Mouse (Mus musculus) A20 (cell line): ENCODE measurements around the gene Focad.
A peak's percentile ranks its signal among the peaks of the same experiment; 100 is the strongest.

ENCODE experiments used
- DNase-seq: peaks from one replicate; pipeline ENCODE4 v3.0.0-alpha.2; 2011; ENCODE audit warnings: low read depth, low spot score

Gene Focad

DNA sequence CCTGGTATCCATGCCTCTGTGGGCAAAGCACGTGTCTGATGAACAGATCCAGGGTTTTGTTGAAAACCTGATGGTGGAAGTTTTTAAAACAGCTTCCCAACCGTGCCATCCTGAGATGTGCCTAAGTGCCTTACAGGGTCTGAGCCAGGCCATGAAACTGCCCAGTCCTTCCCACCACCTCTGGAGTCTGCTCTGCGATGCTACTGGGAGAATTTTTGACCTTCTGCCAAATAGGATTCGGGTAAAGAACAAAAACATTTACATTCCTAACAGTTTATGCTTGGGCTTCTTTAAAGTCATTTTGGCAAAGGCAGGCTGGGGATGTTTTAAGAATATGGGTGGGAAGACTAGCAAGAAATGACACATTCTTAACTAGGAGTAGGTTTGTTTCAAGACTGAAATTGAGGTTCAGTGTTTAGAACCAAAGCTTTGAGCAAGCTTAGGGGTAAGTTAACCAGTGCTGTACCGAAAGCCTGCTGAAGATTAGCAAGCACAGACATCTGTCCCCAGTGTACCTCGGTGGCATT is 302.6 kb downstream of the Focad start:
- DNase-seq = no peak

GRCm38 (mm10) chr4:88400302-88400991 is 306.0 kb downstream of the Focad start:
- DNase-seq = no peak

DNA sequence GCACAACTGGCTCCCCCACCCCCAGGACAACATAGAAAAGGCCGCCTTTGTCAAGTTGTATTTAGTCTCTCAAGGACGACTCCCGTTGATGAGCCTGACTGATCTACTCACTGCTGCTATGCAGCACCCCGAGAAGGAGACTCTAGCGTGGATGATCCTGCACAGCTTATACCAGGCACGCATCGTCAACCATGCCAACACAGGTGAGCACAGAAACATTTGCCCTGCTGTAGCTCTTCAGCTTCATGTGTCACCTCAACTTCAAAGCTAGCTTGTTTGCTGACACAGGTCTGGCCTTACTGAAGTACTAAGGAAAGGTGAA is 306.5 kb downstream of the Focad start:
- no peak for DNase-seq

DNA sequence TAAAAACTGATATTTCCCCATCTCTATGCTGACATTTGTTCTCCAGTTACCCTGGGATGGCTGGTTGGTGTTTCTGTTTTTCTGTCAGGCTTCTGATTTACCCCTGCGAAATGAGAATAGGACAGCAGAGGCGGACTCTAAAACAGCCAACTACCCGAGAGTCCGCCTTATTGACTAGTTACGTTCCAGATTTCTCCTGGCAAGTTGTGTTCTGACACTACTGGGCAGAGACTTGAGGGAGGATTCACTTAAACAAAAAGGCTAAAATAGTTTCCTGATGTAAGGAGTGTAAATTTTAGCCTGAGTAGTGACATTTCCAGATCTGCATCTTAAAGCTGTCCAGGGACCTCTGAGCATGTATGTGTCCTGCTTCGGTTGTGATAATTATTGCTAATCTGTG is 308.5 kb downstream of the Focad start:
- no peak for DNase-seq

DNA sequence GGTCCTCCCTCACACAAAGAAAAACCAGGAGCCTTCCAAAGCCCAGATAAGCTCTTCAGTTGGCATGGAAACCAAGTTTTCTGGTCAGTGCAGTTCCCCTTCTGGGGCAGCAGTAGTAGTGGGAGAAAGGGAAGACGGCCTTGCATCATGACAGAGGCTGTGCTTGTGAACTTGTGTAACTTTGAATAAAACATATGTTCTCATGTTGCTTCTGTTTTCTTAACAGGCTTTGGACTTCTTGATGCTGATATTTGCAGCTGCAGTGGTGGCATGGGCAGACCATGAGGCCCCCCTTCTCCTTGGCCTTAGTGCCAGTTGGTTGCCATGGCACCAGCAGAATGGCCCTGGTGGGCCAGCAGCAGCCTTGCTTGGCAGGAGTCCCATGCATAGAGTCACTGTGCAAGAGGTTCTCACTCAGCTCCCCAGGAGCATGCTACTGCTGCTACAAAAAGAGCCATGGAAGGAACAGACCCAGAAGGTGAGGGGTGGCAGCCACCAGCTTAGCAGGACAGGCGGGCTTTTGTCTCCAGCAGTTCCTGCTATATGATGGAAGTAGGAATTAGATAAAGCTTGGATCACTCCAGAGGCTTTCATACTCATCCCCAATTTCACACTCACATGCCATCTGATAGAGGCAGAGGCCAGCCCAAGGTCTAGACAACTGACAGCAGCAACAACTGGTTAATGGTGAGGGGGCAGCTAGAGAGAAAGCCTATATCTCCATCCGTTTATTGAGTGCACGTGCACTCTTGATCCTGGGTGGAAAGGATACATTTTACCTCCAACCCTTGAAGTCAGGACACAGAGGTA is 312.7 kb downstream of the Focad start:
- DNase-seq = no peak

DNA sequence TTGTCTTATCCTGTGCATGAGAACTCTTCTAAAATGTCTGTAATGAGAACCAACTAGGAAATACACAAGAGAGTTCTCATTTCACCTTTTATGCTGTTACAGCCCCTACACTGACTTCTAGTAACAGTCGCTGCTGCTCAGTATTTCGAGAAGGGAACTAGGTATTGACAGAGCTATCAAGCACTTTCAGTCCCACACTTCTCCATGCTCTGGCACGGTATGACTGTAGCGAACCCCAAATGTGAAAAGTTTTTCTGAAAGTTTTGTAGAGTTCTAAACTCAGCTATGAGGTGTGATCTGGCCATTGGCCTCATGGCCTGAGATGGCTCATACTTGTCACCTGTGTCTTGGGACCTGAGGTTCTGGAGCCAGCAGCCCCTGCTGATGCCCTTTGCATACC is 314.9 kb downstream of the Focad start:
- peak; percentile 43 for DNase-seq

DNA sequence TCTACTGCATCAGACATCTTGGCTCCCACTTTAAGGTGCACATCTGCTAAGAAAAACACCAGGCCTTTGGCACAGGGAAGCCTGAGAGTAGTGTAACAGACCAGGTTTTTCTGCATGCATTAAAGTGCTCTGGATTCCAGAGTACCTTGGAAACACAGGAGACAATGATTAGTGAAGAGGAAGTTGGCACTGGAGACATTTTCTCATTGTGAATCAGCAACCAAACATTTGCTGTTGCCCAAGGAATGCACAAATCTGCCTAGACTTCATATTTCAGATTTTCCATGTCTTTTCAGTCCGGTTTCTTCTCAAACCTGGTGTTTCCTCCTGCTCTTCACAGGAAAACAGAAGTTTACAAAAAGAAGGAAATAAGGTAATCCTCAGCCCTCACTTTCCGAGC is 317.9 kb downstream of the Focad start:
- no peak for DNase-seq

DNA sequence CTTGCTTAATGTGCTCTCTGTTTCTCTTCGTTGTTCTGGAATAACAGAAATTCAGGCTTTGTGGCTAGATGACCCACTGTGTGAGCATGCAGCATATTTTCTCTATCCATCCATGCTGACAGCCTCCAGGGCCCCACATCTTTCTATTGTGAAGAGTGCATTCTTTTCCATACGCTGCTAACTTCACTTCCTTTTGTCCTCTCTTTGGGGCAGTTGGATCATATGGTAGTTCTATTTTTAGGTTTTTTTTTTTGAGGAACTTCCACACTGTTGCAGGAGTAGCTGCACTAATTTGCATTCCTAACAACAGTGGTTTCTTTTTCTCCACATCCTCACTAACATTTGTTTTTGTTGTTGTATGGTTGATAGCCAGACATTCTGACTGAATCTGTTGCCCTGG is 320.6 kb downstream of the Focad start:
- DNase-seq = no peak

DNA sequence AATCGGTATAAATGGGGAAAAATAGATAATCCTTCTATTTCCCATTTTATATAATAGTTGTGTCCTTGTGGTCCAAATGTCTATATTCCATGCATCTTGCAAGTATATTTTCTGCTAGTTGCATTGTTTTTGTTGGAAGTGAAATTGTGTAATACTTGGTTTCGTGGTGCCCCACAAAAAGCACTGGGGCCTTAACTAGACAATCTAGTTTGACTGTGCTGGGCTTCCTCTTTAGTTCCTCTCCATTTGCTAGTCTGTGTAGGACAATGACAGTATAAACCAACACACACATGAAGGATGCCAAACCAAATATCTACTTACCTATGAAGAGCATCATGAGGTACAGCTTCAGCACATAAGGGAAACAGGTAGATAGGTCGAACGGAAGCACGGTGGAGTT is 324.9 kb downstream of the Focad start:
- DNase-seq = no peak

DNA sequence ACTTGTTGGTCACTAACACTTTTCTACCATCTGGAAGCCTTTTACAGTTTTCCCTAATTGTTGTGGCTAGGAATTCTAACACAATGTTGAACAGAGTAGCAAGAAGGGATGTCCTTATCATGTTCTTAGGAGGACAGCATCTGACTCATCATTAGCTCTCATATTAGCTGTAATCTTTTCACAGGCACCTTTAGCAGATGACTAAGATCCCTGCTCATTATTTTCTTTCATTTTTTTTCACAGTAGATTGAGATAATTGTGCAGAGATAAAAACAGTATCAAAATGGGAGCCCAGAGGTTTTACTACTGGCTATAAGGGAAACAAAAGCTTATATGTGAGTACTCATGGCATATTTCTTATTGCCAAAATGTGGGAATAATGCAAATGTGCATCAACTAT is 330.1 kb downstream of the Focad start:
- no peak for DNase-seq

DNA sequence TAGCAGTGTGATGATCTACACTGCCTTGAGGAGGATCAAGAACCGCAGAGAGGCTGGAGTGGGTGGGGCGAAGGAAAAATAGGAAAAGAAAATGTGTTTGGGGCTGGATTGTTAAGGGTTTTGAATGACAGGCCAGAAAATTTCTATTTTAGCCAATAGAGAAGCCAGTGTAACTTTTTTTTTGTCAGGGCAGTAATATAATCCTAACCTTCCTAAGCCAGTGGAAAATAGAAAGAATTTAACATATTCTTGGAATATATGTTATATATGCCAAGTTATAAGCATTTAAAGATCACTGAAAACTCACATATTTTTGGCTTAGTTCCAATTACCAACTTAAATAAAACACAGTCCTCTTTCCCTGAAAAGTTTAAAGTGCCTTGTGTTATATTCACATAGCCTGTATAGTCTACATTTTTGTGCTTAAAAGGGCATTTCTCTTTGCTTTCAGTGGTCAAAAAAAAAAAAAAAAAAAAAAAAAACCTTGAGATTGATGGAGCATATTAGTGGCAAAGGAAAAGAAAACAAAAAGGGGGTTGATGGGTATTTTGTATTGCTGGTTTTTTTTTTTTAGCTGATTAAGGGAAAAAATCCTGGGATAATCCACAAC is 333.3 kb downstream of the Focad start:
- DNase-seq = no peak

- DNase-seq = peak; percentile 57
Measured at GRCm38 (mm10) chr4:88432412-88433024, 338.1 kb downstream of the Focad start.

- DNase-seq = no peak
Measured at GRCm38 (mm10) chr4:88436593-88437165, 342.2 kb downstream of the Focad start.

GRCm38 (mm10) chr4:88437166-88437565 is 342.7 kb downstream of the Focad start:
- DNase-seq = no peak

DNA sequence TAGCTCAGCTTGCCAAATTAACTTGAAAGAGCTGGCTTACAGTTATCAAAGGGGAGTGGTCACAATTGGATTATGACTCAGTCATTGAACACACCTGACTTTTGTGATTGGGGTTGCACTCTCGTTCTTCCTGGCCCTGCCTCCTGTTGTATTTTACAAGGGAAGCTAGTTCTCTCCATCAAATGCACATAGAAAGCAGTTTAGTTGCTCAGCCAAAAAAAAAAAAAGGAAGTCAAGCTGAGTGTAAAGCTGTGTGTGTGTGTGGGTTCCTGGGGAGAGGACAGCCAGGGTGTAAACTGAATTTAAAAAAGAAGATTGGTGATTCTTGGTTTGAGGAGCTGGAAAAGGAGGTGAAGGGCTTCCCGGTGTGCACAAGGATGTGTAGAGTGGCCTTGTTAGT is 343.5 kb downstream of the Focad start:
- DNase-seq = no peak

- DNase-seq = no peak
Measured at GRCm38 (mm10) chr4:88438326-88438989, 344.0 kb downstream of the Focad start, which contains the start of gene Hacd4. Hacd4 (minus strand) TSS chr4:88438928.

GRCm38 (mm10) chr4:88438990-88439329 is 344.5 kb downstream of the Focad start:
- no peak for DNase-seq

- DNase-seq = no peak
Measured at GRCm38 (mm10) chr4:88439669-88440123, 345.3 kb downstream of the Focad start.

DNA sequence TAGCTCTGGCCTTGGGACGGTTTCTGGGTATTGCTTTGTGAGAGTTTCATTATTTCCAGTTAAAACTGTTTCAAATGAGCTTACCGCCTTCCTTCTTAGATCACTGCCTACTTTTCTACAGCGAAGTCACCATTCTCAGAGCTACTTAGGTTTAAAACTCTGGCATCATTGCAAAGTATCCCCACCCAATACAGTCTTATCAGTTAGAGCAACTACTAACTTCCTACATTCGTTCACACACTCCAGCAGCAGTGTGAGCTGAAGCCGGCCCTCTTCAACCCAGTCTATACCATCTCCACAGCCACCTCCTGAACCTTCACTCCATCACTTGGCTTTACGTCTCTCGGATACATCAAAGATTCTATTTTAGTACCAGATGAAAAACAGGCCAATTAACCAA is 346.4 kb downstream of the Focad start:
- DNase-seq = no peak

- DNase-seq = no peak
Measured at GRCm38 (mm10) chr4:88448976-88449375, 354.5 kb downstream of the Focad start.

DNA sequence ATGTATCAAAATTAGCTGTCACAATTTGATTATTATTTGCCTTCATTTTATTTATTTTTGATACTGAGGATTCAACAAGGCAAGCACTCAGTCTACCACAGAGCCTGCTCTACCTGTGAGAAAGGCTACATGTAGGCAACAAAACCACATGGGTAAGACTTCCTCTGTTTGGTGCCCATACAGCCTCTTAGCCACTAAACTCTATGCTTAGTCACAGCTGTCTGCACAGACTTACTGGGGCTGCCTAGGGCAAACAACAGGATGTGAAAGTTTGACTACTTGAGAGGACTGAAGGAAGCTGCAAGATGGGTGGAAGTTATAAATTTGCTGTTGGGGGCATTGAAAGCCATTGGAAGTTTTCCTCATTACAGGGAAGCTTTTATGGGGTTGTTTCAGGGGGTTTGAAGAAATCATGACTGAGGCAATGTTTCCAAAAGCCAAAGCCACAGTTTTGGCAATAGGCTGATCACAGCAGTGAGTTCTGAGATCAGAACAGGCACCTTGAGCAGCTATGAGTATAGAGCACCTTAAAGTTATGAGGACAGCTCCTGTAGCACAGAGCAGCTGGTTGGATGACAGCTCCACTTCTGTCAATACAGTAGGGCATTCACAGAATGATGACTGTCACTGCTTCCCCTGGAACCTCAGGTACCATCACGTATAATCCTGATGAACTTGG is 355.8 kb downstream of the Focad start:
- DNase-seq = peak; percentile 78
